Mouse (Mus musculus) liver, postnatal 0 days (tissue): ENCODE results near the gene Nedd4. TPM values are rescaled to one million over a fixed set of nuclear protein-coding genes. Genes with fewer than 3 reads are reported as not detected.

Source experiments
- ATAC-seq: fragments of 200-750 bp; cut with Nextera tagmentation; 2 replicates; pipeline ENCODE4 v1.8.0; 2017; ENCODE audit warnings: mild to moderate bottlenecking, moderate library complexity
- DNase-seq: peaks from one replicate; pipeline ENCODE4 v3.0.0-alpha.2; 2016
- H3K27ac ChIP-seq: fragments of 300-500 bp; sonication (generic); 2 replicates; pipeline ENCODE4 v1.5.1; 2014; ENCODE audit warnings: antibody characterized with exemption, moderate library complexity, mild to moderate bottlenecking, low read depth
- H3K27me3 ChIP-seq: fragments of 300-500 bp; sonication (generic); 2 replicates; pipeline ENCODE4 v1.6.1; 2014; ENCODE audit warnings: low read length, control low read depth, mixed read lengths; ENCODE audit not compliant: insufficient read depth
- H3K36me3 ChIP-seq: fragments of 300-500 bp; sonication (generic); replicated peaks from 2 replicates; pipeline ENCODE4 v1.6.1; 2014; ENCODE audit warnings: mild to moderate bottlenecking, control low read depth, low read length, moderate library complexity, mixed read lengths; ENCODE audit not compliant: insufficient read depth
- H3K4me1 ChIP-seq: fragments of 300-500 bp; sonication (generic); 2 replicates; pipeline ENCODE4 v1.6.1; 2014; ENCODE audit warnings: antibody characterized with exemption, mild to moderate bottlenecking, control low read depth; ENCODE audit not compliant: insufficient read depth
- H3K4me2 ChIP-seq: fragments of 300-500 bp; sonication (generic); 2 replicates; pipeline ENCODE4 v1.6.1; 2014; ENCODE audit warnings: low read depth, mild to moderate bottlenecking, low read length, moderate library complexity, mixed read lengths
- H3K4me3 ChIP-seq: fragments of 300-500 bp; sonication (generic); 2 replicates; pipeline ENCODE4 v1.5.1; 2014; ENCODE audit warnings: low read depth, low read length
- H3K9ac ChIP-seq: fragments of 300-500 bp; sonication (generic); replicated peaks from 2 replicates; pipeline ENCODE4 v1.6.1; 2014; ENCODE audit warnings: mild to moderate bottlenecking, moderate library complexity
- H3K9me3 ChIP-seq: fragments of 300-500 bp; sonication (generic); 2 replicates; pipeline ENCODE4 v1.6.1; 2016; ENCODE audit warnings: mild to moderate bottlenecking, control low read depth, low read length, mixed read lengths
- CTCF ChIP-seq: sonication (generic); IDR thresholded peaks from 2 replicates; pipeline ENCODE4 v1.5.1; 2016; ENCODE audit warnings: antibody characterized with exemption, low read depth
- EP300 ChIP-seq: IDR thresholded peaks from 2 replicates; pipeline ENCODE4 v1.6.1; 2016; ENCODE audit warnings: antibody characterized with exemption, low read depth, mild to moderate bottlenecking
- WGBS: fragments of 180-500 bp; shearing (Covaris S2); extraction: QIAGEN DNeasy Blood & Tissue Kit; methylation state at CpG from one replicate; pipeline ENCODE4 v1.1.7; 2014; ENCODE audit not compliant: insufficient replicate concordance; 5-methylcytosine and 5-hydroxymethylcytosine counted together
- polyA plus RNA-seq: library from polyadenylated mRNA; unstranded; fragments of >200 nt; fragmentation: Nextera tagmentation; extraction: Ambion mirVana; gene quantifications from 2 replicates; pipeline ENCODE4 v1.2.1, GENCODE M21; 2015

Gene Nedd4
- polyA plus RNA-seq, 1 experiment from 2014 or later, result 70.3 TPM

GRCm38 (mm10) chr9:72656491-72656890 is 5.7 kb upstream of the Nedd4 start:
- DNase-seq (no peak), ATAC-seq (0 out of 2 replicates have a peak, but pooled peaks have one; percentile 24)
- H3K9me3 ChIP-seq, result no peaks in the 10 kb centered on the region
- no peak for TF ChIP-seq EP300
- TF ChIP-seq CTCF, result no peak
- no peak overlapping the region for H3K4me3 ChIP-seq
- H3K27ac ChIP-seq, result peak overlapping the region; percentile 34; the same call in 1 of the 2 replicates
- H3K36me3 ChIP-seq, result no peaks in the 10 kb centered on the region
- no peak overlapping the region for H3K4me2 ChIP-seq
- H3K4me1 ChIP-seq, result peaks cover 28% of the 10 kb centered on the region
- 39% methylated on average over 4 of the region's 4 CpGs for WGBS
- H3K27me3 ChIP-seq, result no peaks in the 10 kb centered on the region
- peak overlapping the region; percentile 16; the same call in 1 of the 2 replicates for H3K9ac ChIP-seq

DNA sequence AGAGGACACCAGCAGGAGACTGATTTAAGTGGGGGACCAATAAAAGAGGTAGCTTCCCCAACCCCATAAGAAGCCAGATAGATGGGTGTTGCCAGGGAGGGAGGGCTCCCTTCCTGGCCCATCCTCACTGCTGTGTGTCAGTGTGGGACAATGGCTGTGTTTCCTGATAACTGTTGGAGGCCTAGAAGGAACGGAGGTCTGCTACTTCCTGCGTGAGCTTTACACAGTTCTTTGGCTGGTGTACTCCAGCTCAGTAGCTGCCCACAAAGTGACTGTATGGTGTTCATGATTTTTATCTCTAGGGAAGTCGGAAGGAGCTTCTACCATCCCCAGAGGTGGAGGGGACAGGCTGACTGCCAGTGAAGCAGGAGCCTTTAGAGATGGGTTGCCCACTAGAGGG is 5.2 kb upstream of the Nedd4 start:
- no peak for TF ChIP-seq CTCF
- TF ChIP-seq EP300, result no peak
- DNase-seq, result no peak
- H3K9me3 ChIP-seq, result no peaks in the 10 kb centered on the region
- H3K27ac ChIP-seq, result 0 out of 2 replicates have a peak overlapping the region, but pooled peaks have one; percentile 34
- no peak overlapping the region for H3K4me3 ChIP-seq
- H3K27me3 ChIP-seq, result no peaks in the 10 kb centered on the region
- no peak for ATAC-seq
- 25% methylated on average over 3 of the region's 3 CpGs for WGBS
- no peaks in the 10 kb centered on the region for H3K36me3 ChIP-seq
- H3K4me2 ChIP-seq, result no peak overlapping the region
- 0 out of 2 replicates have a peak overlapping the region, but pooled peaks have one; percentile 16 for H3K9ac ChIP-seq
- peaks cover 28% of the 10 kb centered on the region for H3K4me1 ChIP-seq

DNA sequence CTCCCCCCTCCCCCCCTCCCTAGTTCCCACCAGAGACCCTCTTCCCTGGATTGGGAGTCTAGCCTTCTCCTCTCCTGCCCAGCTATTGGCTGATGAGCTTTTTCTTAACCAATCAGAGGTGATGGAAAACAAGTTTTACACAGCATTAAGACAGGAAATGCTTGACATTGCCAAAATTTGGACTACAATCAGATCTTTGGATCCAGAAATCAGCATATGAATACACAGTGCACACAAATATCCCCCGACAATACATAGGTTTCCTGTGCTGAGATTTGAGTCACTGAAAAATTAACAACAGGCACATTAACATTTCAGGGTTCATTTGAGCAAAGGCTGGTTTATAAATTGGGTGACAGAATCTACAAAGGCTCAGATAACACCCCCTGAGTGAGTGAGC is 4.5 kb upstream of the Nedd4 start:
- ATAC-seq (no peak), DNase-seq (no peak)
- no peaks in the 10 kb centered on the region for H3K27me3 ChIP-seq
- H3K27ac ChIP-seq, result no peak overlapping the region
- 55% methylated on average over 1 of the region's 1 CpGs for WGBS
- peaks cover 28% of the 10 kb centered on the region for H3K4me1 ChIP-seq
- no peaks in the 10 kb centered on the region for H3K36me3 ChIP-seq
- no peaks in the 10 kb centered on the region for H3K9me3 ChIP-seq
- no peak overlapping the region for H3K4me3 ChIP-seq
- no peak overlapping the region for H3K4me2 ChIP-seq
- no peak overlapping the region for H3K9ac ChIP-seq
- TF ChIP-seq CTCF (no peak), EP300 (no peak)

DNA sequence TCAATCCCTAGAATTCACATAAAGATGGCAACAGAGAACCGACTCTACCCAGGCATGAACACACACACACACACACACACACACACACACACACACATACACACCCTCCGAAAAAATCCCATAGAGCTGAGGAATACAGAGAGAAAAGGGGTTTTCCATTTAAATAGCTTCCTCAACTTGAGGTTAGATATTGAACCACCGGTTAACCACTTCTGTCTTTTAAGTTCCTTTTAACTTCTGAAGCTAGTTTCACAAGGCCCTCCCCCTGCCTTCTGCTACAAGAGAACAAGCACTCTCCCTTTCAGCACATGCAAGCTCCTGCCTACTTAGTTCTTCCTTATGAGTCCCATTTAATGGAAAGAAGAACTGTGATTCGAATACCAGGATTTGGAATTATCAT is 2.0 kb upstream of the Nedd4 start:
- Histone ChIP-seq H3K9me3 (no peaks in the 10 kb centered on the region), H3K4me3 (no peak overlapping the region), H3K9ac (no peak overlapping the region), H3K4me1 (peaks cover 33% of the 10 kb centered on the region), H3K36me3 (peaks cover 5% of the 10 kb centered on the region), H3K27me3 (no peaks in the 10 kb centered on the region), H3K27ac (no peak overlapping the region), H3K4me2 (0 out of 2 replicates have a peak overlapping the region, but pooled peaks have one; percentile 22)
- DNase-seq (no peak), ATAC-seq (no peak)
- 38% methylated on average over 4 of the region's 4 CpGs for WGBS
- TF ChIP-seq CTCF, result no peak
- TF ChIP-seq EP300, result no peak

- Histone ChIP-seq H3K27me3 (no peaks in the 10 kb centered on the region), H3K4me1 (peaks cover 38% of the 10 kb centered on the region), H3K9ac (no peak overlapping the region), H3K27ac (0 out of 2 replicates have a peak overlapping the region, but pooled peaks have one; percentile 99), H3K4me2 (no peak overlapping the region), H3K9me3 (no peaks in the 10 kb centered on the region), H3K36me3 (peaks cover 8% of the 10 kb centered on the region), H3K4me3 (no peak overlapping the region)
- 56% methylated on average over 1 of the region's 1 CpGs for WGBS
- DNase-seq (no peak), ATAC-seq (no peak)
- TF ChIP-seq CTCF, result no peak
- no peak for TF ChIP-seq EP300
These were observed 1.2 kb upstream of the Nedd4 start for GRCm38 (mm10) chr9:72660911-72661310.

GRCm38 (mm10) chr9:72661561-72661894 is 618 bp upstream of the Nedd4 start:
- Histone ChIP-seq H3K4me3 (peak overlapping the region; percentile 87), H3K4me2 (peak overlapping the region; percentile 79), H3K36me3 (peaks cover 8% of the 10 kb centered on the region), H3K4me1 (peaks cover 35% of the 10 kb centered on the region), H3K9me3 (no peaks in the 10 kb centered on the region), H3K9ac (peak overlapping the region; percentile 98), H3K27ac (peak overlapping the region; percentile 99), H3K27me3 (no peaks in the 10 kb centered on the region)
- ATAC-seq (no peak), DNase-seq (no peak)
- TF ChIP-seq CTCF (no peak), EP300 (no peak)
- under 1% methylated on average over 13 of the region's 13 CpGs for WGBS
